Mouse (Mus musculus) heart, adult 2 months (tissue): ENCODE results near the gene Sptb. TPM values are rescaled to one million over a fixed set of nuclear protein-coding genes. Genes with fewer than 3 reads are reported as not detected.

Source experiments
- DNase-seq, 2 experiments: peaks; one replicate each; pipeline ENCODE4 v3.0.0; 2021
- H3K27ac ChIP-seq: fragments of 200-600 bp; 2 replicates; pipeline ENCODE4 v1.8.1; 2022
- H3K27me3 ChIP-seq: fragments of 200-500 bp; 2 replicates; pipeline ENCODE4 v1.6.1; 2012; ENCODE audit warnings: mild to moderate bottlenecking, low read length, inconsistent platforms, mixed read lengths; ENCODE audit not compliant: control insufficient read depth, insufficient read depth
- H3K36me3 ChIP-seq: fragments of 200-500 bp; 2 replicates; pipeline ENCODE4 v1.6.1; 2012; ENCODE audit warnings: low read length, inconsistent platforms; ENCODE audit not compliant: control insufficient read depth, insufficient read depth
- H3K4me1 ChIP-seq: fragments of 200-500 bp; 2 replicates; pipeline ENCODE4 v1.6.1; 2011; ENCODE audit warnings: low read length; ENCODE audit not compliant: control insufficient read depth, insufficient read depth
- H3K4me3 ChIP-seq: fragments of 200-600 bp; 2 replicates; pipeline ENCODE4 v1.8.1; 2022
- H3K79me2 ChIP-seq: fragments of 200-500 bp; replicated peaks from 2 replicates; pipeline ENCODE4 v1.6.1; 2012; ENCODE audit warnings: mild to moderate bottlenecking, inconsistent platforms, low read length, moderate library complexity, mixed read lengths; ENCODE audit not compliant: control insufficient read depth, insufficient read depth
- H3K9ac ChIP-seq: fragments of 200-500 bp; 2 replicates; pipeline ENCODE4 v1.6.1; 2012; ENCODE audit warnings: low read depth, mild to moderate bottlenecking, control low read depth, inconsistent platforms, low read length, mixed read lengths
- CTCF ChIP-seq: fragments of 200-600 bp; IDR thresholded peaks from 2 replicates; pipeline ENCODE4 v1.8.1; 2022; ENCODE audit warnings: antibody characterized with exemption, mild to moderate bottlenecking, moderate library complexity
- EP300 ChIP-seq: fragments of 200-500 bp; IDR thresholded peaks from 2 replicates; pipeline ENCODE4 v1.6.1; 2011; ENCODE audit warnings: low read depth, low read length, control low read depth; ENCODE audit not compliant: insufficient read depth
- POLR2A ChIP-seq: fragments of 200-500 bp; IDR thresholded peaks from 2 replicates; pipeline ENCODE4 v1.6.1; 2011; ENCODE audit warnings: mild to moderate bottlenecking, low read depth, low read length, control low read depth; ENCODE audit not compliant: insufficient read depth
- WGBS: fragments of 180-500 bp; shearing (Covaris S2); methylation state at CpG from one replicate; pipeline ENCODE4 v1.1.7; 2018; 5-methylcytosine and 5-hydroxymethylcytosine counted together
- intact Hi-C: fragments of 180-260 bp; cut with DNase I; formaldehyde crosslinking; loops from one replicate; pipeline ENCODE4 v1.15.1; 2025
- polyA plus RNA-seq: library from polyadenylated mRNA; depleted of rRNA; stranded (reverse); fragments of >200 nt; gene quantifications from 2 replicates; pipeline ENCODE4 v1.2.3, GENCODE M21; 2012
- total RNA-seq, 2 experiments: library from RNA; stranded (reverse); gene quantifications; 2 replicates each; pipeline ENCODE4 v1.2.3; 2021

Gene Sptb
- total and polyA plus RNA-seq, 3 experiments, result 27.0 to 96.7 (median 81.2) TPM

DNA sequence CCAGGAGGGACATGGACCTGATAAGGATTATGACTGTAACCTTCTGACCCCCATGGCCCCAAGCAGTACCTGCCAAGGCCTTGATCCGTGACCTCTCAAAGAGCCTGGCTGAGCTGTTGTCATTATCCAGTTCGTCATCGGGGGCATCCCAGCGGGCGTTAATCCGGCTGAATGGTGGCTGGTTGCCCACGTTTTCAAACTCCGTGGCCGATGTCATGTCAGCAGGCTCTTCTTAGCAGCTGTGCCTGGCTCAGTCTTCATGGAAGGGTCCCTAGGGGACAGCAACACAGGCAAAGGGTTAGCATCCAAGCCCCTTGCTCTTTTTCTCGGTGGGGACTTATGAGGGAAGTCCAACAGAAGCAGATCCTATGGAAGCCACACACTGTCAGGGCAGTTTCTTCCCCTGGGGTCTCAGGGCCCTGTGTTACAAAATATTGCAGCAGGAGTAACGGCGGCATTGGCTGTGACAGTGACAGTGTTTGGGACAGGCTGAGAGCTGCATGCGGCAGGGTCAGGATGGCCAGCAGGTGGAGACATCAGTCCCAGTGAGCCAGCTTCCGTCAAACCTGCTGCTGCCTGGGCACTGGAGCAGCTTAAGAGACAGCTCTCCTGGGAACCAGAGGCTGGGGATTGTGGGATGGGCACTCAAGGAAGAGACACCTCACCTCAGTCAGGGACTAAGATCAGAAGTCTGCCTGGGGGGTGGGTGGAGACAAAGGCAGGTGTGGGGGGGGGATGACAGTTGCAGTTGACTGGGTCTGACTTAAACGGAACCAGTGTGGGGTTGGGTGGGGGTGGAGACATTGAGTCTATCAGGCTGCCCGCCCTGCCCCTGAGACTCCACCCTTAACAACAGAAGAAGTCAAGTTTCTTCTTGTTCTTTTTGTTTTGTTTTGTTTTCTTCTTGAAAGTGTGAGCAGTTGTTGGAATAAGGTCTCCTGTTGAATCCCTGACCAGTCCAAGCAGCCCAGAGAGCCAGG lies 60.3 kb downstream of the Sptb start:
- H3K4me3 ChIP-seq, result no peak overlapping the region
- H3K36me3 ChIP-seq, result no peaks in the 10 kb centered on the region
- H3K27me3 ChIP-seq, result no peaks in the 10 kb centered on the region
- TF ChIP-seq CTCF (peak; percentile 85), POLR2A (no peak), EP300 (0 out of 2 replicates have a peak, but pooled peaks have one; percentile 61)
- intact Hi-C loops, result loop anchor here (1.0 to 5.0 kb wide), 2 partner anchors 70 to 152 kb away; no protein-coding TSS in a partner anchor
- no peak overlapping the region for H3K9ac ChIP-seq
- H3K27ac ChIP-seq, result no peak overlapping the region
- no peaks in the 10 kb centered on the region for H3K79me2 ChIP-seq
- no peaks in the 10 kb centered on the region; the same call in none of the 2 replicates for H3K4me1 ChIP-seq
- 40% methylated on average over 16 of the region's 16 CpGs for WGBS
- DNase-seq, result peak; percentile 68 to 71

DNA sequence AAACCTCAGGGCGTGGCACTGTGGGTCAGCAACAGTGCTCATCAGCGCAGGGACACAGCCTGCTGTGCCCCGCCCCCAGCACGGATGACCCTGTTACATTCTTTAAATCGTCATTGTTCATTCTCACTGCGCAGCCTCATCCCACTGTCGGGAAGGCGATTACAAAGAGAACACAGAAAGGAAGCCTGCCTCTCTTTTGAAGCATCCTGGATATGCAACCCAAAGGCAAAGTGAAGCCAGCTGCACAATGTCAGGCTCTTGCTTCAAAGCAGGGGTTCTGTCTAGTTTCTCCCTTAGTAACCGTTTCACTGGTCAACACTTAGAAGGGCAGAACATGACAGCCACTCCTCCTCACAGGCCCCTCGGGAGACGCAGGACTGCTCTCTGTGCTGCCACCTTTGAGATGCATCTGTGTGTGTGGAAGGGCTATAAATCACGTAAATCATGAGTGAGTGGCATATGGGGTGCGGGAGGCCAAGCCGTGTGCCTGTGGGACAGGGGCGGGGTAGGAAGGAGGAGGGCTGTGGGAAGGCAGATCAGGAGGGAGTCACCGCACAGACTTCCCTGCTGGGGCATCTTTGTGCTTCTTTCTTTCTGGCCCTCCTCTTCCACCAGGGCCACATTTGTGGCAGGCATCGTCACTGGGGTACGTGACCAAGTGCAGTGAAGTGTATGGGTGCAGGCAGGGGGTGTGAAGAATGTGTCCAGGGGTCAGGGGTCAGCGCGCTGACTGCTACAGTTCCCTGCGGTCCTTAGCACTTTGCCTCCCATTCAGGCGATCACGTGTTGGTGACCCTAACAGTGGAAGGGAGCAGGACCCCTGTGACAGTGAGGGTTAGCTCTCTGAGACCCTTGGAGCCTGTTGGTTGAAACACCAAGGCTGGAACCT lies 64.9 kb downstream of the Sptb start:
- DNase-seq, result no peak
- Histone ChIP-seq H3K4me3 (no peak overlapping the region), H3K9ac (no peak overlapping the region), H3K4me1 (no peaks in the 10 kb centered on the region; the same call in none of the 2 replicates), H3K79me2 (no peaks in the 10 kb centered on the region), H3K27me3 (no peaks in the 10 kb centered on the region), H3K27ac (no peak overlapping the region), H3K36me3 (no peaks in the 10 kb centered on the region)
- no peak for TF ChIP-seq POLR2A
- TF ChIP-seq EP300, result no peak
- no peak for TF ChIP-seq CTCF
- intact Hi-C loops, result no loop called here
- WGBS, result 62% methylated on average over 23 of the region's 23 CpGs

DNA sequence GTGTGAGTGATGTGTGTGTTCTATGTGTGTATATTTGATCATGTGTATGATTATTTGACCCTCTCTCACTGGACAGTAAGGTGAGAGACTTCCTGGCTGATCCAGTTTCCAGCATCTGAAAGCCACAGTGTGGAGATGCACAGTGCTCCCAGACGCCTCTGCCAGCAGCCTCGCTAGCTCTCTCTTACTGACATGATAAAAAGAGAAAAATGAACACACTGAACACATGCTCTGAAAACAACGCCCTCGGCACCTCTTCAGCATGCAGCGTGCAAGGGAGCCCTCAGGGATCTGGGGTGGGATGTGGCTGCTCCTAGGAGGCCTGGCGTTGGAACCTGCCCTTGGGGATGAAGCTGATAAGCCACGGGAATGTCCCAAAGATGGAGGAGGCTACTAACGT lies 66.7 kb downstream of the Sptb start:
- no peak for TF ChIP-seq CTCF
- TF ChIP-seq EP300, result no peak
- TF ChIP-seq POLR2A, result no peak
- 55% methylated on average over 8 of the region's 8 CpGs for WGBS
- no peaks in the 10 kb centered on the region; the same call in 1 of the 2 replicates for H3K4me1 ChIP-seq
- H3K4me3 ChIP-seq, result no peak overlapping the region
- no peak for DNase-seq
- H3K27ac ChIP-seq, result no peak overlapping the region
- H3K27me3 ChIP-seq, result no peaks in the 10 kb centered on the region
- H3K9ac ChIP-seq, result no peak overlapping the region
- intact Hi-C loops, result no loop called here
- H3K79me2 ChIP-seq, result no peaks in the 10 kb centered on the region
- no peaks in the 10 kb centered on the region for H3K36me3 ChIP-seq

DNA sequence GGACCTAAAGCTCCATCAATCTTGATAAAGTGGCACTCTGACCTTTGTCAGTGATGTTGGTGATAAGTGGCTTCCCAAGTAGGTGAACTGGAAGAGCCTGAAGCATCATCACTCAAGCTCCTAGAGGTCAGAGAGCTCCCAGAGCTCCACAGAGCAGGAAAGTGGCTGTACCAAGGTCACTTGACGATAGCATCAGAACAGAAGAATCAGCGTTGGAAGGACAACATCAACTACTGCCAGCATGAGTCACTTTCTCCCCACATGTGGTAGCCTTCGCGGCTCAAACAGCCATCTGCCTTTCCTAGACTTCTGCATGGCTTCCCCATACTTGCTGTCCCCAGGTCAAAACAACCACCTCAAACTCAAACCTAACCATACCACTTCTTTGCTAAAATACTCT lies 67.7 kb downstream of the Sptb start:
- 43% methylated on average over 4 of the region's 4 CpGs for WGBS
- Histone ChIP-seq H3K36me3 (no peaks in the 10 kb centered on the region), H3K27me3 (no peaks in the 10 kb centered on the region), H3K79me2 (no peaks in the 10 kb centered on the region), H3K27ac (no peak overlapping the region), H3K9ac (no peak overlapping the region), H3K4me3 (no peak overlapping the region), H3K4me1 (no peaks in the 10 kb centered on the region; the same call in 1 of the 2 replicates)
- TF ChIP-seq EP300, result no peak
- no peak for TF ChIP-seq CTCF
- no peak for TF ChIP-seq POLR2A
- intact Hi-C loops, result no loop called here
- no peak for DNase-seq

DNA sequence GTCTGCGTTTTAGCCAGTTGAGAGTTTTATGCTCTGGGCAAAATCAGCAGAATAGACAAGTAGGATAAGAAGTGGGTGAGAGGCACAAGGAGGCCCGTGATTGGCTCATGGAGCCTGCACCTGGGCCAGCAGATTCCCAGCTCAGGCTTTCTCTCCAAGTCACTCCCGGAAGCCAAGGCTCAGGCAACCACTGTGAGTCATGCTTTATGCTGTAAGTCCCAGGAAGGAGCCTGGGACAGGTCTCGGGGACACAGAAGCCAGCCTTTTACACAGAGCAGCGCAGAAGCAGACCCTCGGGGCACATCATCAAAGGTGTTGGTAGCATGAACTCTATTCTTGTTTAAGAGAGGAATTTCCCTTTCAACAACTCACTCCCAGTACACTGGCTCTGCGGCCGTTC lies 69.7 kb downstream of the Sptb start:
- peak in 1 of 2 experiments; percentile 43 for DNase-seq
- Histone ChIP-seq H3K4me3 (no peak overlapping the region), H3K27me3 (no peaks in the 10 kb centered on the region), H3K4me1 (no peaks in the 10 kb centered on the region; the same call in 1 of the 2 replicates), H3K36me3 (no peaks in the 10 kb centered on the region), H3K9ac (no peak overlapping the region), H3K27ac (no peak overlapping the region), H3K79me2 (no peaks in the 10 kb centered on the region)
- 30% methylated on average over 8 of the region's 8 CpGs for WGBS
- intact Hi-C loops, result no loop called here
- TF ChIP-seq CTCF, result no peak
- no peak for TF ChIP-seq POLR2A
- no peak for TF ChIP-seq EP300
